Mouse (Mus musculus): ENCODE measurements around the gene Heatr9. TPM values are rescaled to one million over a fixed set of nuclear protein-coding genes. Genes with fewer than 3 reads are reported as not detected.
"Not testable (repeated sequence)": the region's sequence is repeated elsewhere in the genome, so short reads cannot be mapped to it uniquely, and the experiment has no call there.

Heatr9 gene
- total and polyA plus RNA-seq, 2 experiments from 2014 or later, result not detected

GRCm38 (mm10) chr11:83551668-83552067 is 29.7 kb upstream of the Heatr9 start:
- Histone ChIP-seq H3K27ac (ENCODE audit: low read depth) (no peak overlapping the region), H3K4me1 (ENCODE audit: control insufficient read depth, insufficient read depth) (no peaks in the 10 kb centered on the region), H3K27me3 (ENCODE audit: control insufficient read depth, insufficient read depth, low read length) (no peaks in the 10 kb centered on the region), H3K4me2 (ENCODE audit: low read depth, low read length) (no peak overlapping the region), H3K36me3 (replicated peaks; ENCODE audit: control insufficient read depth, insufficient read depth, low read length) (no peaks in the 10 kb centered on the region), H3K9ac (replicated peaks; ENCODE audit: low read depth, low read length) (no peak overlapping the region), H3K4me3 (ENCODE audit: low read depth, low read length) (no peak overlapping the region), H3K9me3 (replicated peaks; ENCODE audit: control insufficient read depth, low read length) (no peaks in the 10 kb centered on the region)
- WGBS, result 76% methylated on average over 5 of the region's 5 CpGs
- ATAC-seq (ENCODE audit: insufficient read depth, low read depth) (no peak), DNase-seq (ENCODE audit: low spot score) (no peak)
- no peak for TF ChIP-seq EP300 (IDR thresholded peaks at IDR 0.05; ENCODE audit: low read depth)
- no peak for TF ChIP-seq CTCF (IDR thresholded peaks at IDR 0.05; ENCODE audit: low read depth)

- ATAC-seq (ENCODE audit: insufficient read depth, low read depth); DNase-seq (ENCODE audit: low spot score); H3K36me3 ChIP-seq (replicated peaks; ENCODE audit: control insufficient read depth, insufficient read depth, low read length); H3K9ac ChIP-seq (replicated peaks; ENCODE audit: low read depth, low read length); H3K9me3 ChIP-seq (replicated peaks; ENCODE audit: control insufficient read depth, low read length); H3K4me1 ChIP-seq (ENCODE audit: control insufficient read depth, insufficient read depth); H3K27me3 ChIP-seq (ENCODE audit: control insufficient read depth, insufficient read depth, low read length); H3K4me2 ChIP-seq (ENCODE audit: low read depth, low read length); H3K4me3 ChIP-seq (ENCODE audit: low read depth, low read length); H3K27ac ChIP-seq (ENCODE audit: low read depth): not testable (repeated sequence)
- WGBS, result 86% methylated on average over 7 of the region's 7 CpGs
These were observed 29.1 kb upstream of the Heatr9 start for GRCm38 (mm10) chr11:83551037-83551436.

- H3K36me3 ChIP-seq (replicated peaks; ENCODE audit: control insufficient read depth, insufficient read depth, low read length), result no peaks in the 10 kb centered on the region
- WGBS, result 73% methylated on average over 5 of the region's 5 CpGs
These were observed 28.2 kb upstream of the Heatr9 start for GRCm38 (mm10) chr11:83550186-83550632.

GRCm38 (mm10) chr11:83544214-83544613 is 22.2 kb upstream of the Heatr9 start:
- no peaks in the 10 kb centered on the region for H3K36me3 ChIP-seq (replicated peaks; ENCODE audit: control insufficient read depth, insufficient read depth, low read length)
- no peak overlapping the region for H3K9ac ChIP-seq (replicated peaks; ENCODE audit: low read depth, low read length)
- no peak for DNase-seq (ENCODE audit: low spot score)
- TF ChIP-seq EP300 (IDR thresholded peaks at IDR 0.05; ENCODE audit: low read depth) (no peak), CTCF (IDR thresholded peaks at IDR 0.05; ENCODE audit: low read depth) (no peak)
- H3K9me3 ChIP-seq (replicated peaks; ENCODE audit: control insufficient read depth, low read length), result no peaks in the 10 kb centered on the region
- ATAC-seq (ENCODE audit: insufficient read depth, low read depth), result no peak
- 59% methylated on average over 3 of the region's 3 CpGs for WGBS
- H3K27ac ChIP-seq (ENCODE audit: low read depth), result no peak overlapping the region
- H3K27me3 ChIP-seq (ENCODE audit: control insufficient read depth, insufficient read depth, low read length), result no peaks in the 10 kb centered on the region
- no peaks in the 10 kb centered on the region for H3K4me1 ChIP-seq (ENCODE audit: control insufficient read depth, insufficient read depth)
- no peak overlapping the region for H3K4me2 ChIP-seq (ENCODE audit: low read depth, low read length)
- H3K4me3 ChIP-seq (ENCODE audit: low read depth, low read length), result no peak overlapping the region

More at GRCm38 (mm10) chr11:83550186-83550632, 28.2 kb upstream of the Heatr9 start:
- Histone ChIP-seq H3K9ac (replicated peaks; ENCODE audit: low read depth, low read length) (no peak overlapping the region), H3K27ac (ENCODE audit: low read depth) (no peak overlapping the region), H3K4me2 (ENCODE audit: low read depth, low read length) (no peak overlapping the region), H3K4me1 (ENCODE audit: control insufficient read depth, insufficient read depth) (no peaks in the 10 kb centered on the region), H3K27me3 (ENCODE audit: control insufficient read depth, insufficient read depth, low read length) (no peaks in the 10 kb centered on the region), H3K9me3 (replicated peaks; ENCODE audit: control insufficient read depth, low read length) (no peaks in the 10 kb centered on the region), H3K4me3 (ENCODE audit: low read depth, low read length) (no peak overlapping the region)
- no peak for DNase-seq (ENCODE audit: low spot score)
- TF ChIP-seq EP300 (IDR thresholded peaks at IDR 0.05; ENCODE audit: low read depth), result no peak
- TF ChIP-seq CTCF (IDR thresholded peaks at IDR 0.05; ENCODE audit: low read depth), result no peak
- no peak for ATAC-seq (ENCODE audit: insufficient read depth, low read depth)

GRCm38 (mm10) chr11:83541415-83541814 is 19.4 kb upstream of the Heatr9 start:
- H3K36me3 ChIP-seq (replicated peaks; ENCODE audit: control insufficient read depth, insufficient read depth, low read length), result no peaks in the 10 kb centered on the region
- no peak overlapping the region for H3K27ac ChIP-seq (ENCODE audit: low read depth)
- TF ChIP-seq EP300 (IDR thresholded peaks at IDR 0.05; ENCODE audit: low read depth) (no peak), CTCF (IDR thresholded peaks at IDR 0.05; ENCODE audit: low read depth) (no peak)
- no peak overlapping the region for H3K4me3 ChIP-seq (ENCODE audit: low read depth, low read length)
- no peak overlapping the region for H3K4me2 ChIP-seq (ENCODE audit: low read depth, low read length)
- no peaks in the 10 kb centered on the region for H3K9me3 ChIP-seq (replicated peaks; ENCODE audit: control insufficient read depth, low read length)
- WGBS, result 83% methylated on average over 3 of the region's 3 CpGs
- no peak overlapping the region for H3K9ac ChIP-seq (replicated peaks; ENCODE audit: low read depth, low read length)
- no peak for DNase-seq (ENCODE audit: low spot score)
- H3K27me3 ChIP-seq (ENCODE audit: control insufficient read depth, insufficient read depth, low read length), result no peaks in the 10 kb centered on the region
- no peaks in the 10 kb centered on the region for H3K4me1 ChIP-seq (ENCODE audit: control insufficient read depth, insufficient read depth)
- no peak for ATAC-seq (ENCODE audit: insufficient read depth, low read depth)

GRCm38 (mm10) chr11:83540931-83541330 is 19.0 kb upstream of the Heatr9 start:
- WGBS, result 85% methylated on average over 2 of the region's 2 CpGs
- ATAC-seq (ENCODE audit: insufficient read depth, low read depth) (no peak), DNase-seq (ENCODE audit: low spot score) (no peak)
- Histone ChIP-seq H3K9me3 (replicated peaks; ENCODE audit: control insufficient read depth, low read length) (no peaks in the 10 kb centered on the region), H3K27ac (ENCODE audit: low read depth) (no peak overlapping the region), H3K4me3 (ENCODE audit: low read depth, low read length) (no peak overlapping the region), H3K27me3 (ENCODE audit: control insufficient read depth, insufficient read depth, low read length) (no peaks in the 10 kb centered on the region), H3K36me3 (replicated peaks; ENCODE audit: control insufficient read depth, insufficient read depth, low read length) (no peaks in the 10 kb centered on the region), H3K4me1 (ENCODE audit: control insufficient read depth, insufficient read depth) (no peaks in the 10 kb centered on the region), H3K4me2 (ENCODE audit: low read depth, low read length) (no peak overlapping the region), H3K9ac (replicated peaks; ENCODE audit: low read depth, low read length) (no peak overlapping the region)
- TF ChIP-seq CTCF (IDR thresholded peaks at IDR 0.05; ENCODE audit: low read depth) (no peak), EP300 (IDR thresholded peaks at IDR 0.05; ENCODE audit: low read depth) (no peak)

Measured in heart, postnatal 0 days (tissue).